Mouse (Mus musculus) heart, postnatal 14 days (tissue): ENCODE measurements around the gene Brd1. TPM values are rescaled to one million over a fixed set of nuclear protein-coding genes. Genes with fewer than 3 reads are reported as not detected.

Experiments
- total RNA-seq, 2 experiments: library from RNA; stranded (reverse); gene quantifications; 2 replicates each; pipeline ENCODE4 v1.2.3; 2021

Gene Brd1
- total RNA-seq, 2 experiments from 2014 or later = 35.1 to 35.8 TPM

Other genes starting within 250 kb of the Brd1 start
- not detected for gene Zdhhc25, start 133.9 kb downstream of the Brd1 start, total RNA-seq
- gene Zbed4, start 17.4 kb upstream of the Brd1 start, total RNA-seq = 10 to 100 TPM in 1 of 2 experiments, 1 to 10 TPM in 1; 8.9 to 12.4 TPM
- gene Alg12, start 85.1 kb upstream of the Brd1 start, total RNA-seq = 1 to 10 TPM; 9.2 to 9.9 TPM
- gene Creld2, start 85.4 kb upstream of the Brd1 start, total RNA-seq = 10 to 100 TPM; 12.1 to 22.5 TPM
- 10 to 100 TPM; 97.7 to 97.8 TPM for gene Pim3, start 128.0 kb upstream of the Brd1 start, total RNA-seq
- not detected for gene Ttll8, start 220.2 kb upstream of the Brd1 start, total RNA-seq
- not detected for gene Mlc1, start 244.8 kb upstream of the Brd1 start, total RNA-seq
- gene Mov10l1, start 248.7 kb upstream of the Brd1 start, total RNA-seq = 10 to 100 TPM; 72.2 to 81.8 TPM